Mouse (Mus musculus): ENCODE measurements around the gene Spaar.

DNA sequence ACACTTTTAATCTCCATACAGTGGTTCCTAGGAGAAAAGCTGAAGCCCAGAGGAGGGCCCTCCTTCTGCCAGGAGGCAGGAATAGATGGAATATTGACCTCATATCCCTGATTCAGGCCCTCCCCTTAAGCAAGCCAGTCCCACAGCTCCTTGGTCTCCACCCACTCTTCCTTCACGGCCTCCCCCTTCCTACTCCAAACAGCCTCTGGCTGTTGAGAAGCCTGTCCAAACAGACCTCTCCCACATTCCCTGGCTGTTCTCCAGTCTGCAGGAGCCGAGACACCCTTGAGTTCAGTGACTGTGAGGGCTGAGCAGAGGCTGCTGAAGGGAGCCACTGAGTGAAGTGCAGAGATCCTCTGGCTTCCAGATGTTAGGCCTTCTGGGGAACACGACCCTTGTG, 2.8 kb upstream of the Spaar start, which contains the start of gene Hrct1:
- TF ChIP-seq POLR2A (IDR thresholded peaks at IDR 0.05; ENCODE audit: borderline replicate concordance, insufficient read depth, low read length), result no peak
- no peak for TF ChIP-seq CTCF (IDR thresholded peaks at IDR 0.05; ENCODE audit: borderline replicate concordance, insufficient read depth, low read depth, low read length)
